12 mouse cellular contexts compared by ENCODE assay signal in genomic region chr6:69758618-69759017, GRCm38 (mm10).
DNase-seq lines count a peak whose midpoint lies in the region; ATAC-seq and TF ChIP-seq lines count a peak whose summit lies in the region.
"Had no signal": no experiment of that assay in that cellular context is flagged by ENCODE, and none has a peak within 500 bp of the region (broad histone marks: within the 10 kb centered on the region; RNA-seq: fewer than 3 reads in every experiment).

No protein-coding gene starts in this region.

- H3K27me3 ChIP-seq in intestine, postnatal 0 days (replicated peaks; ENCODE audit: control insufficient read depth, insufficient read depth, low read length), result no peaks in the 10 kb centered on the region
- no peaks in the 10 kb centered on the region for H3K27me3 ChIP-seq in intestine, embryonic 16.5 days (replicated peaks; ENCODE audit: control insufficient read depth, insufficient read depth, low read length)
- H3K27me3 ChIP-seq in midbrain, embryonic 14.5 days (ENCODE audit: control insufficient read depth, insufficient read depth, low read length), result no peaks in the 10 kb centered on the region
- H3K27me3 ChIP-seq in midbrain, embryonic 10.5 days (ENCODE audit: low read depth, poor library complexity, severe bottlenecking), result no peaks in the 10 kb centered on the region
- H3K27me3 ChIP-seq: embryonic facial prominence, embryonic 15.5 days; neural tube, embryonic 13.5 days had no signal

- H3K27ac ChIP-seq in intestine, postnatal 0 days (ENCODE audit: low read depth, low read length), result no peak overlapping the region
- H3K27ac ChIP-seq in intestine, embryonic 16.5 days (ENCODE audit: low read length), result no peak overlapping the region
- no peak overlapping the region for H3K27ac ChIP-seq in midbrain, embryonic 14.5 days (replicated peaks; ENCODE audit: low read depth, low read length)
- no peak overlapping the region for H3K27ac ChIP-seq in midbrain, embryonic 10.5 days (replicated peaks)
- H3K27ac ChIP-seq: embryonic facial prominence, embryonic 15.5 days; gastrocnemius, adult 2 months; neural tube, embryonic 13.5 days had no signal

- ATAC-seq in intestine, postnatal 0 days, result no peak
- no peak for ATAC-seq in intestine, embryonic 16.5 days
- no peak for ATAC-seq in midbrain, embryonic 14.5 days (ENCODE audit: low FRiP score, low TSS enrichment)
- no peak for ATAC-seq in erythroid progenitor cell, adult 5-6 weeks (replicated peaks; ENCODE audit: low FRiP score, poor library complexity, severe bottlenecking)

- no peak overlapping the region for H3K4me2 ChIP-seq in intestine, postnatal 0 days (replicated peaks; ENCODE audit: low read depth)
- no peak overlapping the region for H3K4me2 ChIP-seq in intestine, embryonic 16.5 days (ENCODE audit: low read depth, low read length)
- H3K4me2 ChIP-seq in midbrain, embryonic 14.5 days (ENCODE audit: low read length), result no peak overlapping the region
- H3K4me2 ChIP-seq: embryonic facial prominence, embryonic 15.5 days; neural tube, embryonic 13.5 days had no signal

- intact Hi-C loops in gastrocnemius, postnatal 36 days (cut with DNase I), result no loop called here

- H3K9ac ChIP-seq in intestine, postnatal 0 days (ENCODE audit: low read depth, low read length), result no peak overlapping the region
- no peak overlapping the region for H3K9ac ChIP-seq in intestine, embryonic 16.5 days (ENCODE audit: low read depth, low read length)
- H3K9ac ChIP-seq in midbrain, embryonic 14.5 days (replicated peaks; ENCODE audit: low read length), result no peak overlapping the region
- H3K9ac ChIP-seq: embryonic facial prominence, embryonic 15.5 days; neural tube, embryonic 13.5 days had no signal

- no peak overlapping the region for H3K4me3 ChIP-seq in intestine, postnatal 0 days (ENCODE audit: low read depth, low read length)
- H3K4me3 ChIP-seq in intestine, embryonic 16.5 days (ENCODE audit: low read length), result no peak overlapping the region
- H3K4me3 ChIP-seq in midbrain, embryonic 14.5 days (replicated peaks; ENCODE audit: low read depth, low read length), result no peak overlapping the region
- H3K4me3 ChIP-seq in midbrain, embryonic 10.5 days, result no peak overlapping the region
- H3K4me3 ChIP-seq: embryonic facial prominence, embryonic 15.5 days; gastrocnemius, adult 2 months; neural tube, embryonic 13.5 days had no signal

- WGBS in intestine, postnatal 0 days, result 83% methylated on average over 2 of the region's 2 CpGs
- WGBS in intestine, embryonic 16.5 days, result 80% methylated on average over 2 of the region's 2 CpGs
- WGBS in midbrain, embryonic 14.5 days, result 90% methylated on average over 2 of the region's 2 CpGs
- 84% methylated on average over 2 of the region's 2 CpGs for WGBS in midbrain, embryonic 10.5 days

- peak; percentile 44 for DNase-seq in midbrain, embryonic 14.5 days
- no peak for DNase-seq in midbrain, embryonic 10.5 days (ENCODE audit: low spot score)
- peak; percentile 37 for DNase-seq in R1 (ENCODE audit: low read depth, low spot score)
- DNase-seq in retina, postnatal 1 day, result peak; percentile 17
- DNase-seq in gastrocnemius, postnatal 36 days, result no peak
- DNase-seq: gastrocnemius, adult 2 months; heart, postnatal 36 days had no signal

- H3K4me1 ChIP-seq in intestine, postnatal 0 days (replicated peaks; ENCODE audit: control insufficient read depth, insufficient read depth, low read length), result no peaks in the 10 kb centered on the region
- H3K4me1 ChIP-seq in intestine, embryonic 16.5 days (ENCODE audit: control insufficient read depth, insufficient read depth, low read length), result no peaks in the 10 kb centered on the region
- H3K4me1 ChIP-seq in midbrain, embryonic 14.5 days (ENCODE audit: control insufficient read depth, insufficient read depth, low read length), result no peaks in the 10 kb centered on the region
- no peaks in the 10 kb centered on the region for H3K4me1 ChIP-seq in midbrain, embryonic 10.5 days
- H3K4me1 ChIP-seq: embryonic facial prominence, embryonic 15.5 days; neural tube, embryonic 13.5 days had no signal

- TF ChIP-seq CTCF in intestine, postnatal 0 days (IDR thresholded peaks at IDR 0.05; ENCODE audit: low read depth), result peak; percentile 59

- H3K36me3 ChIP-seq in intestine, postnatal 0 days (ENCODE audit: control insufficient read depth, insufficient read depth), result no peaks in the 10 kb centered on the region
- H3K36me3 ChIP-seq in intestine, embryonic 16.5 days (ENCODE audit: control insufficient read depth, insufficient read depth, low read length), result no peaks in the 10 kb centered on the region
- no peaks in the 10 kb centered on the region for H3K36me3 ChIP-seq in midbrain, embryonic 14.5 days (ENCODE audit: control insufficient read depth, insufficient read depth, low read length)
- H3K36me3 ChIP-seq in midbrain, embryonic 10.5 days, result no peaks in the 10 kb centered on the region
- H3K36me3 ChIP-seq: embryonic facial prominence, embryonic 15.5 days; neural tube, embryonic 13.5 days had no signal

- no peaks in the 10 kb centered on the region for H3K9me3 ChIP-seq in intestine, postnatal 0 days (ENCODE audit: control insufficient read depth)
- no peaks in the 10 kb centered on the region for H3K9me3 ChIP-seq in intestine, embryonic 16.5 days (ENCODE audit: control insufficient read depth, low read length)
- H3K9me3 ChIP-seq in midbrain, embryonic 14.5 days (ENCODE audit: control insufficient read depth, low read length), result no peaks in the 10 kb centered on the region
- no peaks in the 10 kb centered on the region for H3K9me3 ChIP-seq in midbrain, embryonic 10.5 days (replicated peaks)
- H3K9me3 ChIP-seq: embryonic facial prominence, embryonic 15.5 days; neural tube, embryonic 13.5 days had no signal

Comparison
In these comparisons a context has a peak if more than half of its experiments do, and no peak if none do; other contexts are left out.
1. DNase-seq: peak in midbrain, embryonic 14.5 days (single experiment), R1 (single experiment) and retina, postnatal 1 day (single experiment); none in midbrain, embryonic 10.5 days (single experiment) and gastrocnemius, postnatal 36 days (0 of 2).